Mouse (Mus musculus) forebrain, embryonic 13.5 days (tissue): ENCODE measurements around the gene Nid1. TPM values are rescaled to one million over a fixed set of nuclear protein-coding genes. Genes with fewer than 3 reads are reported as not detected.
A peak's percentile ranks its signal among the peaks of the same experiment; 100 is the strongest.

Experiments used
- ATAC-seq: fragments of 200-750 bp; cut with Nextera tagmentation; 2 replicates; pipeline ENCODE4 v1.8.0; 2017
- H3K27ac ChIP-seq: fragments of 300-500 bp; sonication (generic); 2 replicates; pipeline ENCODE4 v1.5.1; 2015; ENCODE audit warnings: inconsistent platforms, mild to moderate bottlenecking, moderate library complexity
- H3K27me3 ChIP-seq: fragments of 300-500 bp; sonication (generic); 2 replicates; pipeline ENCODE4 v1.6.1; 2015; ENCODE audit warnings: mild to moderate bottlenecking, inconsistent platforms
- H3K36me3 ChIP-seq: fragments of 300-500 bp; sonication (generic); 2 replicates; pipeline ENCODE4 v1.6.1; 2015; ENCODE audit warnings: mild to moderate bottlenecking, inconsistent platforms; ENCODE audit not compliant: poor library complexity, severe bottlenecking
- H3K4me1 ChIP-seq: fragments of 300-500 bp; sonication (generic); 2 replicates; pipeline ENCODE4 v1.6.1; 2015; ENCODE audit warnings: inconsistent platforms
- H3K4me2 ChIP-seq: fragments of 300-500 bp; sonication (generic); 2 replicates; pipeline ENCODE4 v1.6.1; 2015; ENCODE audit warnings: inconsistent platforms, mild to moderate bottlenecking, moderate library complexity
- H3K4me3 ChIP-seq: fragments of 300-500 bp; sonication (generic); 2 replicates; pipeline ENCODE4 v1.5.1; 2015; ENCODE audit warnings: mild to moderate bottlenecking, inconsistent platforms
- H3K9ac ChIP-seq: fragments of 300-500 bp; sonication (generic); 2 replicates; pipeline ENCODE4 v1.6.1; 2015; ENCODE audit warnings: mild to moderate bottlenecking, inconsistent platforms
- H3K9me3 ChIP-seq: fragments of 300-500 bp; sonication (generic); replicated peaks from 2 replicates; pipeline ENCODE4 v1.6.1; 2016; ENCODE audit warnings: inconsistent platforms
- WGBS: fragments of 180-500 bp; shearing (Covaris S2); methylation state at CpG from one replicate; pipeline ENCODE4 v1.1.7; 2015; 5-methylcytosine and 5-hydroxymethylcytosine counted together
- polyA plus RNA-seq: library from polyadenylated mRNA; unstranded; fragments of >200 nt; fragmentation: Nextera tagmentation; extraction: Ambion mirVana; gene quantifications from 2 replicates; pipeline ENCODE4 v1.2.1, GENCODE M21; 2015

The Nid1 gene
- polyA plus RNA-seq, 1 experiment from 2014 or later: 14.4 TPM

GRCm38 (mm10) chr13:13506556-13506955 is 69.2 kb downstream of the Nid1 start:
- no peak overlapping the region for H3K9ac ChIP-seq
- 87% methylated on average over 5 of the region's 5 CpGs for WGBS
- no peaks in the 10 kb centered on the region for H3K36me3 ChIP-seq
- H3K4me3 ChIP-seq: no peak overlapping the region
- H3K4me2 ChIP-seq: no peak overlapping the region
- no peak for ATAC-seq
- H3K27ac ChIP-seq: no peak overlapping the region
- no peaks in the 10 kb centered on the region for H3K4me1 ChIP-seq
- H3K9me3 ChIP-seq: no peaks in the 10 kb centered on the region
- no peaks in the 10 kb centered on the region for H3K27me3 ChIP-seq

GRCm38 (mm10) chr13:13514861-13515260 is 77.5 kb downstream of the Nid1 start:
- H3K36me3 ChIP-seq: no peaks in the 10 kb centered on the region
- no peak overlapping the region for H3K4me3 ChIP-seq
- no peak overlapping the region for H3K4me2 ChIP-seq
- no peak overlapping the region for H3K27ac ChIP-seq
- H3K9me3 ChIP-seq: no peaks in the 10 kb centered on the region
- no peak overlapping the region for H3K9ac ChIP-seq
- no peak for ATAC-seq
- H3K27me3 ChIP-seq: no peaks in the 10 kb centered on the region
- no peaks in the 10 kb centered on the region for H3K4me1 ChIP-seq
- 82% methylated on average over 4 of the region's 4 CpGs for WGBS

- Histone ChIP-seq H3K9ac (no peak overlapping the region), H3K27ac (no peak overlapping the region), H3K27me3 (no peaks in the 10 kb centered on the region), H3K9me3 (no peaks in the 10 kb centered on the region), H3K36me3 (no peaks in the 10 kb centered on the region), H3K4me3 (no peak overlapping the region), H3K4me2 (no peak overlapping the region), H3K4me1 (no peaks in the 10 kb centered on the region)
- ATAC-seq: peak; percentile 82
- WGBS: 50% methylated on average over 17 of the region's 17 CpGs
Measured at GRCm38 (mm10) chr13:13516376-13517225, 79.2 kb downstream of the Nid1 start.

GRCm38 (mm10) chr13:13518114-13518513 is 80.8 kb downstream of the Nid1 start:
- Histone ChIP-seq H3K27me3 (no peaks in the 10 kb centered on the region), H3K36me3 (no peaks in the 10 kb centered on the region), H3K9ac (no peak overlapping the region), H3K27ac (no peak overlapping the region), H3K4me2 (no peak overlapping the region), H3K4me1 (no peaks in the 10 kb centered on the region), H3K4me3 (no peak overlapping the region), H3K9me3 (no peaks in the 10 kb centered on the region)
- no peak for ATAC-seq
- 84% methylated on average over 7 of the region's 7 CpGs for WGBS

GRCm38 (mm10) chr13:13520436-13520835 is 83.1 kb downstream of the Nid1 start:
- no peak overlapping the region for H3K27ac ChIP-seq
- no peak overlapping the region for H3K9ac ChIP-seq
- H3K36me3 ChIP-seq: no peaks in the 10 kb centered on the region
- 92% methylated on average over 5 of the region's 5 CpGs for WGBS
- H3K4me2 ChIP-seq: no peak overlapping the region
- no peak for ATAC-seq
- no peak overlapping the region for H3K4me3 ChIP-seq
- no peaks in the 10 kb centered on the region for H3K9me3 ChIP-seq
- H3K4me1 ChIP-seq: 0 out of 2 replicates have a peak, but pooled peaks cover 3% of the 10 kb centered on the region
- no peaks in the 10 kb centered on the region for H3K27me3 ChIP-seq

- Histone ChIP-seq H3K27me3 (no peaks in the 10 kb centered on the region), H3K27ac (no peak overlapping the region), H3K4me3 (no peak overlapping the region), H3K4me2 (no peak overlapping the region), H3K4me1 (0 out of 2 replicates have a peak, but pooled peaks cover 3% of the 10 kb centered on the region), H3K9ac (no peak overlapping the region), H3K9me3 (no peaks in the 10 kb centered on the region), H3K36me3 (no peaks in the 10 kb centered on the region)
- ATAC-seq: no peak
- WGBS: 86% methylated on average over 9 of the region's 9 CpGs
Measured at GRCm38 (mm10) chr13:13523625-13524584, 86.6 kb downstream of the Nid1 start.

- H3K9ac ChIP-seq: no peak overlapping the region
- H3K27ac ChIP-seq: no peak overlapping the region
- 0 out of 2 replicates have a peak, but pooled peaks cover 3% of the 10 kb centered on the region for H3K4me1 ChIP-seq
- H3K4me2 ChIP-seq: no peak overlapping the region
- no peaks in the 10 kb centered on the region for H3K9me3 ChIP-seq
- H3K4me3 ChIP-seq: no peak overlapping the region
- H3K36me3 ChIP-seq: no peaks in the 10 kb centered on the region
- no peaks in the 10 kb centered on the region for H3K27me3 ChIP-seq
- no peak for ATAC-seq
- WGBS: 88% methylated on average over 2 of the region's 2 CpGs
Measured at GRCm38 (mm10) chr13:13525205-13525604, 87.9 kb downstream of the Nid1 start.

GRCm38 (mm10) chr13:13525877-13526276 is 88.5 kb downstream of the Nid1 start:
- 89% methylated on average over 5 of the region's 5 CpGs for WGBS
- no peak overlapping the region for H3K4me3 ChIP-seq
- ATAC-seq: no peak
- no peaks in the 10 kb centered on the region for H3K36me3 ChIP-seq
- no peaks in the 10 kb centered on the region for H3K27me3 ChIP-seq
- no peak overlapping the region for H3K27ac ChIP-seq
- no peaks in the 10 kb centered on the region for H3K9me3 ChIP-seq
- H3K4me1 ChIP-seq: 0 out of 2 replicates have a peak, but pooled peaks cover 3% of the 10 kb centered on the region
- no peak overlapping the region for H3K9ac ChIP-seq
- no peak overlapping the region for H3K4me2 ChIP-seq

- Histone ChIP-seq H3K4me3 (no peak overlapping the region), H3K9me3 (no peaks in the 10 kb centered on the region), H3K4me2 (no peak overlapping the region), H3K4me1 (0 out of 2 replicates have a peak, but pooled peaks cover 1% of the 10 kb centered on the region), H3K9ac (no peak overlapping the region), H3K27me3 (no peaks in the 10 kb centered on the region), H3K36me3 (no peaks in the 10 kb centered on the region), H3K27ac (no peak overlapping the region)
- 78% methylated on average over 11 of the region's 11 CpGs for WGBS
- no peak for ATAC-seq
Measured at GRCm38 (mm10) chr13:13529115-13529542, 91.8 kb downstream of the Nid1 start.

- H3K9ac ChIP-seq: no peak overlapping the region
- H3K4me1 ChIP-seq: no peaks in the 10 kb centered on the region
- no peaks in the 10 kb centered on the region for H3K36me3 ChIP-seq
- H3K27me3 ChIP-seq: no peaks in the 10 kb centered on the region
- H3K27ac ChIP-seq: no peak overlapping the region
- 92% methylated on average over 4 of the region's 4 CpGs for WGBS
- no peak for ATAC-seq
- H3K9me3 ChIP-seq: no peaks in the 10 kb centered on the region
- no peak overlapping the region for H3K4me2 ChIP-seq
- no peak overlapping the region for H3K4me3 ChIP-seq
Measured at GRCm38 (mm10) chr13:13530913-13531312, 93.6 kb downstream of the Nid1 start.

GRCm38 (mm10) chr13:13531923-13532322 is 94.6 kb downstream of the Nid1 start:
- no peak overlapping the region for H3K9ac ChIP-seq

GRCm38 (mm10) chr13:13536555-13536954 is 99.2 kb downstream of the Nid1 start:
- no peaks in the 10 kb centered on the region for H3K9me3 ChIP-seq
- no peak overlapping the region for H3K4me2 ChIP-seq
- WGBS: 86% methylated on average over 2 of the region's 2 CpGs
- no peak for ATAC-seq
- H3K27me3 ChIP-seq: no peaks in the 10 kb centered on the region
- H3K9ac ChIP-seq: no peak overlapping the region
- no peak overlapping the region for H3K27ac ChIP-seq
- no peak overlapping the region for H3K4me3 ChIP-seq
- H3K36me3 ChIP-seq: no peaks in the 10 kb centered on the region
- peaks cover 7% of the 10 kb centered on the region; the same call in 1 of the 2 replicates for H3K4me1 ChIP-seq

More at GRCm38 (mm10) chr13:13531923-13532322, 94.6 kb downstream of the Nid1 start:
- no peaks in the 10 kb centered on the region for H3K9me3 ChIP-seq
- no peak overlapping the region for H3K4me3 ChIP-seq
- no peak overlapping the region for H3K4me2 ChIP-seq
- no peaks in the 10 kb centered on the region for H3K27me3 ChIP-seq
- H3K27ac ChIP-seq: no peak overlapping the region
- ATAC-seq: no peak
- 87% methylated on average over 7 of the region's 7 CpGs for WGBS
- no peaks in the 10 kb centered on the region for H3K36me3 ChIP-seq
- H3K4me1 ChIP-seq: no peaks in the 10 kb centered on the region
